Mouse (Mus musculus) Muller cell, postnatal 12 days (primary cell): ENCODE data around the gene Twsg1.
A peak's percentile ranks its signal among the peaks of the same experiment; 100 is the strongest.
"Not testable (repeated sequence)": the region's sequence is repeated elsewhere in the genome, so short reads cannot be mapped to it uniquely, and the experiment has no call there.

Source experiments
- DNase-seq: peaks from one replicate; pipeline ENCODE4 v3.0.0-alpha.2; 2015; ENCODE audit errors: inconsistent ontology term

Twsg1 gene

DNA sequence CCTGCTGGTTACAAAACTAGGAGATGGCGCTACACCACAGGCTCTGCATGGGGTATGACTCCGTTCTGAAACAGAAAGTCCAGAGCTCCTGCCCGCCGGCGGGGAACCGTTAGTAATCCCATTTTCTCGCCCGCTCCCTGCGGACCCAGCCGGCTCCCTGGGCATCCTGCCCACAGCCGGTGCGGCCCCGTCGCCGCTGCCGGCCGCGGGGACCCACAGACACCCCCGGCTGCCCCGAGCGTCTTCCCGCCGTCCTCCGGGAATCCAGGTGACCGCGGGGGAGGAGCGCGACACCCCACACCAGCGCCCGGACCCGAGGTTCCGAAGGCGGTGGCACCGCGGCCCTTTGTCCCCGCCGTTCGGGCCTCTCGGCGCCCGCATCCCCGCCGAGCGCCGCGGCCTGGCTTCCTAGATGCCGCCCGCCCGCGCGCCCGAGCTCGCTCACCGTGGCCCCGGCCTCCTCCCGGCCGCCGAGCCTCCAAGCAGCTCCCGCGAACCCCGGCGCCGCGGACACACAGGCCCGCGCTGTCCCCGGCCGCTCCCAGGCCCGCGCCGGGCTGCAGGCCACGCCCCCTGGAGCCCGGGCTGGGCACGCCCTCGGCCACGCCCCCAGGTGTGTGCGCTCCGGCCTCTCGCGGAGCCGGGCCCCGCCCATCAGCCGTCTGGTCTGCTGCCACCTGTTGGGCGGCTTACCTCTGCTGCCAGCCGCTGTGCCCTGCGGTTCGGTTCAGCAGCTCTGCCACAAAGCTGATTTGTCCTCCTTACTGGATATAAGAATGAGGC lies at the start of gene Twsg1:
Gene Twsg1 (minus strand): TSS at position 605 of the 783 bp plus-strand sequence.
- DNase-seq = peak; percentile 94

DNA sequence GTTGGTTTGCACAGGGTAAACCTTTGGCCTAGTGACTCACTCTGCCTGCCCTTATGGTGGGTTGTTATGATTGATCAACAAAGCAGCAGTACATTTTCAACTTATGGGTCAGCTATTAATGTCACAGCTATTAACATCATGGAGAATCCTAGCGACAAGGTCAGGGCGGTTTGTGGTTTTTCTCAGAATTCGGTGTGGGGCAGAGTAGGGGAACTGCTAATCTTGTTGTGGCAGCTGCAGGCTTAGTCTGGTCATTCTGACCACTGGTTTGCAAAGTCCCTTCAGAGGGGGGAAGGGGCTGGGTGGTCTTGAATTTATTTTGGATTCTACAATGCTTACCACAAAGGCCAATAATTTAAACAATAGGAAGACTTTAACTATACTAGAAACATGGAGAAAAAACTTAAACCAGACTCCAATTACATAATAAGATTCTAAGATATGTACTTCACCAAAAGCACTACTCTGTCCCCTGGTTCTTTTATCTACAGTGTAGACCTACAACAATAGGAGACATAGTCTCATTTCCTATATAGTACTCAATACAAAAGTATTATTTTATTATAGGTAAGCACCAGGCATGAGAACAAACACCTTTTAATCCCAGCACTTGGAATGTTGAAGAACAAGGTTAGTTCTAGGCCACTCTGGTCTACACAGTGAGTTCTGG lies 37.3 kb upstream of the Twsg1 start:
- no peak for DNase-seq

GRCm38 (mm10) chr17:65976720-65977119 lies 25.7 kb upstream of the Twsg1 start:
- not testable (repeated sequence) for DNase-seq

- DNase-seq = no peak
Observed at GRCm38 (mm10) chr17:65967751-65968150, 16.7 kb upstream of the Twsg1 start.

DNA sequence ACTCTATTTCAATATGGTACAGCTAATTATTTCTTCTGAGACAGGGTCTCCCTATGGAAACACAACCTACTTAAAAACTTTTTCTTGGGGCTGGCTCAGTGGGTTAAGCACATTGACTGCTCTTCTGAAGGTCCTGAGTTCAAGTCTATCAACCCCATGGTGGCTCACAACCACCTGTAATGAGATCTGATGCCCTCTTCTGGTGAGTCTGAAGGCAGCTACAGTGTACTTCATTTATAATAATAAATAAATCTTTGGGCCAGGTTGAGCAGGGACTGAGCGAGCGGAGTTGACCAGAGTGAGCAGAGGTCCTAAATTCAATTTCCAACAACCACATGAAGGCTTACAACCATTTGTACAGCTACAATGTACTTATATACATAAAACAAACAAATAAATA lies 11.2 kb upstream of the Twsg1 start:
- DNase-seq = no peak

DNA sequence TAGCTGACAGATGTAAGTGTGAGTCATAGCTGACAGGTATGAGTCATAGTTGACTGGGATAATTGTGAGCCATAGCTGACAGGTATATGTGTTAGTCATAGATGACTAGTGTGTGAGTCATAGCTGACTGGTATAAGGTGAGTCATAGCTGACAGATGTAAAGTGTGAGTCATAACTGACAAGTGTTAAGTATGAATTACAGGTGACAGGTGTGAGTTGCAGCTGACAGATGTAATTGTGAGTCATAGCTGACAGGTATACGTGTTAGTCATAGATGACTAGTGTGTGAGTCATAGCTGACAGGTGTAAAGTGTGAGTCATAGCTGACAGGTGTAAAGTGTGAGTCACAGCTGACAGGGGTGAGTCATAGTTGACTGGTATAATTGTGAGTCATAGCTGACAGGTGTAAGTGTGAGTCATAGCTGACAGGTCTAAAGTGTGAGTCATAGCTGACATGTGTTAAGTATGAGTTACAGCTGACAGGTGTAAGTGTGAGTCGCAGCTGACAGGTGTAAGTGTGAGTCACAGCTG lies 10.6 kb upstream of the Twsg1 start:
- peak; percentile 58 for DNase-seq

DNA sequence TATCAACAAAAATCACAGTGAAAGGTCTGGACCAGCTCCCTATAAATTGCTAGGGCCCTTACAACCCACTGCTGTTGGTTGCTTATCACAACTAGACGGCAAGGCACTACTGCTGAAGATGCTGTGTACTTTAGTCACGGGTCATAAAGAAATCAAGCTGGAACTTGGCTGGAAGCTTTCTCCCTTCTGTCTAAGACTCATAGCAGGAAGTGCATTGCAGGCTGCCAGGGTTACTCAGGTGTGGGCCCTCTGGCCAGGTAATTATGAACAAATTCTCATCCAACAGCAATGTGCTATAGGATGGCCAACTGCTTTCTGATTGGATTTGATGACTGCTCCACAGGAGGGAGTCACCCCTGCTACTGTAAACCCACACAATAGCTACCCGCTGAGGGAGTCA lies 8.0 kb upstream of the Twsg1 start:
- no peak for DNase-seq

DNA sequence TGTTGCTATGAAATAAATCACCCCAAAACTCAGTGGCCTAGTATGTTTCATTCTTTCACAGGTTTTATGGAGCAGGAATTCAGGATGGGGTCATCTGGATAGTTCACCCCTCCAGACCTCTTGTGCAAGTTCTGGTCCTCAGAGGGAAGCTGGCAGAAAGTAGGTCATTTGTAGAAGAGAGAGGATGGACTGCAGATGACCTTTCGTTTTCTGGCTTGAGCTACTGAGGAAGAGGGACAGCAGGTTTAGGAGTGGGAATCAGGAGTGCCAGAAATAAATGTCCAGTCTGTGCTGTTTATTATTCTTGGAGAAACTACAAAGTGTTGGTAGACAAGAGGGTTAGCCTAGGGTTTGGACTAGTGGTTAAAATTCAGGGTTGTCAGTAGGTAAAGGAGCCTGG lies 7.3 kb upstream of the Twsg1 start:
- DNase-seq = peak; percentile 40

- peak; percentile 9 for DNase-seq
Observed at GRCm38 (mm10) chr17:65957782-65958325, 6.8 kb upstream of the Twsg1 start.

DNA sequence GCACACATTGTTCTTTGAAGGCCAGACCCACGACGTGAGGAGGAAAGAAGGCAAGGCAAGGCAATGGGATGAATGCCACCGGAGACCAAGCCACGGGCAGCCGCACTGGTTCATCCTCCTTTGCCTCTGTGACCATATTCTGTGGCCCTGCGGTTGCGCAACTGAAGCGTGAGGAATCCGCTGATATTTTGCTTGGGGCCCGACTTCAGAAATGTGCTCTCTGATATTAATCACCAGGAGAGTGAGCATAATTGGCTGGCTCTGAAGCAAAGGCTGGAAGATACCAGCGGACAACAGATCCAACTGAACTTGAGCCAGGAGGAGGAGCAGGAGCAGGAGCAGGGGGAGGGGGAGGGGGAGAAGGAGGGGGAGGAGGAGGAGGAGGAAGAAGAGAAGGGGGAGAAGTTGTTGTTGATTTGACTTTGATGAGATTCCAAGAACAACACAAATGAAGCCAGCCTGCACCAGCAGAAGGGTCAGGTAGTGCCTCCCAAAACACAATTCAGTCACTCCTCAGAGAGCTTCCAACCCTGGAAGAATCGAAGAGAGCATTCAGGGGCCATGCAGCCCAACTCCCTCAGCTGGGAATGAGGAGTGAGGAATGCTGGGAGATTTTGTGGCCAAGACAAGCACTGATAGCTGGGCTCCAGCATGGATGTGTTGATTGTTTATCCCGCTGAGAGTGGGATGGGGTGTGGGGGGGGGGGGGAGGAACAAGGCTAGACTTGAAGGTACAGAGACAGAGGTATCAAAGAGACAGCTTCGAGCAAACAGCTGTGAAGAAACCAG lies 6.2 kb upstream of the Twsg1 start:
- peak; percentile 73 for DNase-seq

- DNase-seq = no peak
Observed at GRCm38 (mm10) chr17:65956140-65956539, 5.1 kb upstream of the Twsg1 start.

DNA sequence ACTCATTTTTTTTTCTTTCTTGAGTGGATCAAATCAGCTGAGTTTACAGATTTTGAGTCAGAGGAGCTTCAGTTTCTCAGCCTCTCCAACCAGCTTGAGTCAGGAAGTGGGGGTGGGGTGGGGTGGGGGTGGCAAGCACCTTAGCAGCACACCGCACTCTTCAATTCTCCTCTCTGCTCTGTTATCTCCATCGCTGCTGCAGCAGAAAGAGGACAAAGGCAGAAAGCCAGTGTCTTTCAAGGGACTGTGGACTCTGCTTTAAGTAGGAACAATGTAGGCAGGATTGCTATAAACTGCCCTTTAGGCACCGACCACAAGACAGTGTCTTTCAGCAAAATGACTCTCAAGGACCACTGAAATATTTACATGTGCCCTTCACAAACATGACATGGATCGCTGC lies 2.9 kb upstream of the Twsg1 start:
- DNase-seq = no peak

DNA sequence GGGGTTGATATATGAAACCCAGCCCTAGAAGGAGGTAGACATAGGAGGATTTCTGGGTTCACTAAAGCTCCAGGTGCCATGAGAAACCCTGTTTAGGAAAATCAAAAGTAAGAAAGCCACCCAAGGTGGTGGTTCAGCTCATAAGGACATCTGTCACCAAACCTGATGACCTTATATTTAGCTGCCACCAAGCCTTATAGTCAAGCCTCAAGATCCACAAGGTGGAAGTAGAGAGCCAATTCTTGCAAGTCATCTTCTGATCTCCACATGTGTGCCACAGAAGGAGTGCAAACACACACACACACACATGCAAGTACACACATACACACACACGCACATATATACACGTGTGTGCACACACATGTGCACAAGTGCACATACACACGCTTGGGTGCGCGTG lies 1.1 kb upstream of the Twsg1 start:
- DNase-seq = no peak

DNA sequence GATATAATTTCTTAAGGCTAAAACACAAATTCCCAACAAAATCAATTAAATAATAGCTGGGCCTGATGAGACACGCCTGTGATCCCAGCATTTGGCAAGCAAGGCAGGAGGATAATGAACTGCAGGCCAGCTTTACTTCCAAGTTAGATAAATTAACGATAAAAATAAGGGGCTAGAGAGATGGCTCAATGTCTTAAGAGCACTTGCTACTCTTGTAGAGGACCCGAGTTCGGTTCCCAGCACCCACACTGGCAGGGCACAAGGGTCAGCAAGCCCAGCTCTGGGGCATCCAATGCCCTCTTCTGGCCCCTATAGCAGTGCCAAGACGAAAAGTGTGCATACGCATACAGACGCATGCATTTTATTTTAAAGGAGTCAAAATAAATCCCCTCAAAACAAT lies 843 bp downstream of the Twsg1 start:
- DNase-seq = no peak

DNA sequence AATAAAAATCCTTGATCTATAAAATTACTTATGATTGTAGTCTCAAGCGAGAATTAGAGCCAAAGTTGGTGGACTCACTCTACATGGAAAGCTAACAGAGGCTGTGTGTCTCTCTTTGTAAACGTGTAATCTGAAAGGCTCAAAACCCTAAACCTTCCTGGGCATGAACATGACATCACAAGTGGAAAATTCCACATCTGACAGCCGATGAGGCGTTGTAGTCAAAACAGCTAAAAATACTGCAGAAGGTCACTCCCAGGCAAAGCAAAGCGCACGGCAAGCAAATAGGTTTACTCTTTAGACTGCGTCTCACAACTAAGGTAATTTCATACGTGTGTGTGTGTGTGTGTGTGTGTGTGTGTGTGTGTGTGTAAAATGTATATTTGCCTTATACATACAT lies 3.7 kb downstream of the Twsg1 start:
- DNase-seq = no peak

GRCm38 (mm10) chr17:65945420-65945819 lies 5.6 kb downstream of the Twsg1 start:
- DNase-seq = no peak

DNA sequence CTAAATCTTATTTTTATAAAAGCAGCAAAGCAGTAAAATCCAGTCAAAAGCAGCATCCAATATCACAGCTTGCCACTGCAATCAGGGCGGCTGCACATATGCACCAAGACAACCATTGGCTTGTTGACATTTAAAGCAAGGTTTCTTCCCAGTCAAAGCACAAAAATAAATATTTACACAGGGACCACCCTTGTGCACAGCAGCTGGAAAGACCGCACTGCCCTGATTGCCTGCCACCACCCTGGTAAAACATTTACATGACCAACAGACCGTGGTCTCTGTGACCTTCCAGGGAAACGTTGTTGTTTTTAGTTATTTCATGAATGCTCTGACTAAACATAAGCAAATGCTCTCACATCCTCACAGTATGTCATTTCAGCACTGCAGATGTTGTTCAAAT lies 8.6 kb downstream of the Twsg1 start:
- no peak for DNase-seq

GRCm38 (mm10) chr17:65941275-65941674 lies 9.8 kb downstream of the Twsg1 start:
- no peak for DNase-seq

- DNase-seq = no peak
Observed at GRCm38 (mm10) chr17:65940221-65940620, 10.8 kb downstream of the Twsg1 start.

DNA sequence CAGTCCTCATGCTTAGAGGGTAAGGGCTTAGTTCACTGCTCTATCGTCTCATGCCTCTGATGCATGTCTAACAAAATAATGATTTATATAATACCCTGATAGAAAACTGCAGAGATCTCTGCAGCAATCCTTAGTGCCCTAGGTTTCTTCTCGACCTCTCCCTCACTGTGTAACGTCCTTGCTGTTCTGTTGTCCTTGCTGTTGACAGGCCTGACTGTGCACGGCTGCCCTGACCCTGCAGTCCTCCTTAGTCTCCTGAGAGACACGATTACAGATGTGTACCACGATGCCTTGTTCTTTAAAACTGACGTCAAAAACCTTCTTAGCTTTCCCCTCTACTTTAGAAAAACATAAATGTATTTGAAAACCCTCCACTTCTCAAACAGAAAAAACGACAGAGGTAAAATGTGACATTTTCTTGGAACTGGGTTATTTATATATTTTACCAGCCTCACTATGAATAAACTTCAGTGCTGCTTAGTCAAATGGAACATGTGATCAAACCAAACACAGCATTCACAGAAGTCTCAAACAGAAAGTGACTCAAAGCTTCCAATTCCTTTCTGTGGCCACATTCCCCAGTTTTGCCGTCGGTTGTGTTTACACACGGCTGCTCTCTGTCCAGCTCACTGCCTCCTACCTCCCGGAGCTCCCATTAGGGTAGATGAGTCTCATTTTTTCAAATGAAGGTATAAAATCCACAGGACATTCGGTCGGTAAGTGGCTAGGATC lies 11.4 kb downstream of the Twsg1 start:
- peak; percentile 87 for DNase-seq

DNA sequence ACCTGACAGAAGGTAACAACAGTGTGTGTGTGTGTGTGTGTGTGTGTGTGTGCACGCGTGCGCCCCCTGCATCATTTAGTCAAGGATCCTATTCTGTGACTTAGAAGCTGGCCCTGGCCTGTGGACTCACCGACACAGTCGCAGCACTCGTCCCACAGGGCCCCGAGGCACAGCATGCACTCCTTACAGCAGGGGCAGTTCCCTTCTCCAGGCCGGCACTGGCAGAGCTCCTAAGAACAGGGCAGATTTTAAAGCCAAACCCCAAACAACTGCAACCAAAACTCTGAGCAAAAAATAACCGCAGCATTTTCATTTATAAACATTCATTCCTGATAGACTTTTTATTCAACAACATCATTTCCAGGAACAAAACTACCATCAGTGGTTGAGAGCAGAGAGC lies 13.4 kb downstream of the Twsg1 start:
- DNase-seq = no peak
